Mouse (Mus musculus): ENCODE measurements at regions not wholly inside any gene's neighbourhood (a gene's known extent, or its start where the extent isn't known, plus 50 kb on each side); places are given as distances from the start of the nearest gene placed in this dataset.

DNA sequence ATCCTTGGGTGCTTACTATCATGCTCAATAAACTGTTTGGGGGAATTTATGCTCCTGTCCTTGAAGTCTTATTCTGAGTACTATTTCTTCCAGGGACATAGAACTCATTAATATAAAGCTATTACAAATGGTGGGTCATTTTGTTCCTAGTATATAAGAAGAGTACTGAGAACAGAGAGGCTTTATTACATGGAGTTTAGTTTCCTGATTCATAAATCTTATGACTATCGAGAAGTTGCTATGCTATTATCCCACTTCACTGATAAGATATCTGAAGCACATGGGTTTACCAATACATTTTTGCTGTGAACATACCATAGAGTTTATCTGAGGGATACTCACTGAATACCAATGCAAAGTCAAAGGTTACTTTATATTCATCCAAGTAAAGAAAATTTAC lies 399.5 kb downstream of the Osr1 start:
- Histone ChIP-seq H3K9me3 (no peaks in the 10 kb centered on the region), H3K27me3 (replicated peaks) (no peaks in the 10 kb centered on the region), H3K9ac (no peak overlapping the region), H3K4me3 (replicated peaks) (no peak overlapping the region), H3K4me2 (replicated peaks) (no peak overlapping the region), H3K4me1 (replicated peaks) (no peaks in the 10 kb centered on the region), H3K36me3 (no peaks in the 10 kb centered on the region), H3K27ac (no peak overlapping the region)
- 62% methylated on average over 1 of the region's 1 CpGs for WGBS
- peak; percentile 68 for ATAC-seq

DNA sequence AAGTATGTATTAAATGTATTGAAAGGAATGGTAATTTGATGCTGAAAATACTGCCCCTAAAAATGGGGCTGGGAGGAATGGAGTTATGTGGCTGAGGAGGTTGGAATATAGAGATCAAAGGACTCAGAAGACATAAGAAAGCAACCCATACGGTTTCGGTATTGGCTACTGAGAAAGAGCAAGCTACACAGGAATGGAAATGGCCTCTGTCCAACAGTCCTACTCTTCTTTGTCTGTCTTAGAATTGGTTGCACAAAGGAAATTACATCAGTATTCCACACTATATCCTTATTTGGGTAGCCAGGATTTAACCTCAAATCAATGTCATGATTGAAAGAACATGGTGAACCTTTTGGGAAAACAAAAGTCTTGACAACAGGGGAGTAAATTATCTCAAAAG lies 399.0 kb upstream of the Nt5c1b start:
- H3K4me3 ChIP-seq (replicated peaks): no peak overlapping the region
- no peaks in the 10 kb centered on the region for H3K9me3 ChIP-seq
- WGBS: 88% methylated on average over 2 of the region's 2 CpGs
- no peak overlapping the region for H3K4me2 ChIP-seq (replicated peaks)
- H3K27ac ChIP-seq: no peak overlapping the region
- H3K27me3 ChIP-seq (replicated peaks): no peaks in the 10 kb centered on the region
- ATAC-seq: no peak
- H3K9ac ChIP-seq: no peak overlapping the region
- no peaks in the 10 kb centered on the region for H3K4me1 ChIP-seq (replicated peaks)
- no peaks in the 10 kb centered on the region for H3K36me3 ChIP-seq

DNA sequence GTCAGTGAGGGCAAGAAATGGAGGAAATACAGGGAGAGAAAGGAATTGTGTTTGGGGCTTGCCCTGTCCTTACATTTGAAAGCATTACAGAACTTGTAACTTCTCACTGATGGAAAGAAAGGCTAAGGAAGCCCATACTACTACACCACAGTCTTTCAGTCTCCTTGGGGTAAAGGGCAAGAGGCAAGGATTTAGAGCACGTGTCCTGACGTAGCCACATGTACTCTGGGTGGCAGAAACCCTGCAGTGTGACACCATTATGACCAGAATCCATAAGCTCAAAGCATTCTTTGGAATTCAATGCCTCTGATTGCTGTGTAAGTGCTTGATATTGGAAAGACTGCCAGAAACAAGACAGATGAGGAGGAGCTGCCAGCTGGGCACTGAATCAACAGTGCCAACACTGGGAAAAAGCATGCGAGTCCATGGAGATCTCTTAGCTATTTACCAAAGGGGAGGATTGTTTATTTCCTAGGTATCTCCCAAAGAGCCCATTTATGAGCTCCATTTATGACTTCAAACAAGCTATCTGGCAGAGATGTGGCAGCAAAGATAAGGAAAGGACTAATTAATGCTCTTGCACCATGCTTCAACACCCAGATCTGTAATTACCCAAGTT lies 391.2 kb upstream of the Nt5c1b start:
- no peak overlapping the region for H3K4me3 ChIP-seq (replicated peaks)
- no peak overlapping the region for H3K4me2 ChIP-seq (replicated peaks)
- H3K9ac ChIP-seq: no peak overlapping the region
- H3K27me3 ChIP-seq (replicated peaks): no peaks in the 10 kb centered on the region
- no peaks in the 10 kb centered on the region for H3K36me3 ChIP-seq
- no peak for ATAC-seq
- 0 out of 2 replicates have a peak, but pooled peaks cover 2% of the 10 kb centered on the region for H3K4me1 ChIP-seq (replicated peaks)
- 55% methylated on average over 3 of the region's 3 CpGs for WGBS
- H3K9me3 ChIP-seq: no peaks in the 10 kb centered on the region
- no peak overlapping the region for H3K27ac ChIP-seq

DNA sequence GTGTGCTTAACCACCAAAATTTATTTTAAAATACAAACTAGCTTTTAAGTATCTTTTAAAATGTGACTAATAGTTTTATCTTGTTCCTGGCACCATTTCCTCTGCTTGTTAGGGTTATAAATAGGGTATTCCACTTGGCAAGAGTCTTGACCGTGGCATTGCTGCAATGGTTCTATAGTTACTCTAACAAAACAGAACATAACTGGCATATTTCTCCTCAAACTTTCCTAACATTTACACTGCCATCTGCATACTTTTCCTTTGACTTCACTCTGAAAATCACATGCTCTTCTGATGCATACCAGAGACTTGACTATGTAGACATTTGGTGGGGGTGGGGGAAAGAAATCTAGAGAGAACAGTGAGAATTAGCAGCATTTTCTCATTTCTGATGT lies 390.7 kb upstream of the Nt5c1b start:
- H3K4me2 ChIP-seq (replicated peaks): no peak overlapping the region
- WGBS: 35% methylated on average over 1 of the region's 1 CpGs
- no peak overlapping the region for H3K4me3 ChIP-seq (replicated peaks)
- no peak overlapping the region for H3K9ac ChIP-seq
- no peak; the same call in 1 of the 2 replicates for ATAC-seq
- no peak overlapping the region for H3K27ac ChIP-seq
- H3K9me3 ChIP-seq: no peaks in the 10 kb centered on the region
- H3K4me1 ChIP-seq (replicated peaks): 0 out of 2 replicates have a peak, but pooled peaks cover 2% of the 10 kb centered on the region
- H3K36me3 ChIP-seq: no peaks in the 10 kb centered on the region
- H3K27me3 ChIP-seq (replicated peaks): no peaks in the 10 kb centered on the region

DNA sequence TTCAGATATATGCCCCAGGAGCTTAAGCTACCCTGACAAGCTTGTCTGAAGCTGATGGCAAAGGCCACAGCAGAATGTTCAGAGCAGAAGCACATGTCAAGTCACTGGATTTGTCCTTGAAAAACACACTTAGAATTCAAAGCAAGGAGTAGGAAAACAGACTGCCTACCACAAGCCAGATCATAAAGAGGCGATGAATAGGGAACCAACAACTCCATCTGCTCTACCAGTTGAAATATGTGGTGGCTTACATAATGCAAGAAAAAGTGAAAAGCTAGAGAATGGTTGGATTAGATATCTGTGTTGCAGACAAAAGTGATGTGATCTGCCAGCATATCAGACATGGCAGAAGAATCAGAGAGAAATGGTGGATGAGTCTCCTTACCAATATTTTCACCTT lies 378.5 kb upstream of the Nt5c1b start:
- Histone ChIP-seq H3K4me2 (replicated peaks) (no peak overlapping the region), H3K4me3 (replicated peaks) (no peak overlapping the region), H3K9me3 (no peaks in the 10 kb centered on the region), H3K36me3 (no peaks in the 10 kb centered on the region), H3K4me1 (replicated peaks) (no peaks in the 10 kb centered on the region), H3K9ac (no peak overlapping the region), H3K27ac (no peak overlapping the region), H3K27me3 (replicated peaks) (no peaks in the 10 kb centered on the region)
- whole genome bisulfite sequencing: 95% methylated on average over 1 of the region's 1 CpGs
- no peak for ATAC-seq

DNA sequence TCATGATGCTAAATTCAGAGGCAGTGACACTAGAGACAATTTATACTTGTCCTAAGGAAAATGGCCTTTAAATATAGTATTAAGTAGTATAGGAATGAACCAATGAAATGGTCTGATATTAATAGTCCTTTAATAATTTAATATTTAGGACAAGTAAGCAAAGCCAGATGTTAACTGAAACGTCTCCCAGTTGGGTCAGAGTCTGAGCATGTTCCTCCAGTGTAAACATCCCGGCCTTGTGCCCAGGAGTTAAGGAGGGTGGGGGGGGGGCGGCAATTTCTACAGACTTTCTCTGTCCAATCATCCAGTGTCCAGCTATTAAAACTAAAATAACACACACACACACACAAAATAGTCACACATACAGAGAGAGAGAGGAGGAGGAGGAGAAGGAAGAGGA lies 374.1 kb upstream of the Nt5c1b start:
- H3K4me2 ChIP-seq (replicated peaks): no peak overlapping the region
- no peaks in the 10 kb centered on the region; the same call in 1 of the 2 replicates for H3K4me1 ChIP-seq (replicated peaks)
- H3K9ac ChIP-seq: no peak overlapping the region
- H3K9me3 ChIP-seq: no peaks in the 10 kb centered on the region
- no peak overlapping the region for H3K27ac ChIP-seq
- WGBS: 48% methylated on average over 3 of the region's 3 CpGs
- no peaks in the 10 kb centered on the region for H3K27me3 ChIP-seq (replicated peaks)
- no peak overlapping the region for H3K4me3 ChIP-seq (replicated peaks)
- H3K36me3 ChIP-seq: no peaks in the 10 kb centered on the region
- peak; percentile 56 for ATAC-seq

DNA sequence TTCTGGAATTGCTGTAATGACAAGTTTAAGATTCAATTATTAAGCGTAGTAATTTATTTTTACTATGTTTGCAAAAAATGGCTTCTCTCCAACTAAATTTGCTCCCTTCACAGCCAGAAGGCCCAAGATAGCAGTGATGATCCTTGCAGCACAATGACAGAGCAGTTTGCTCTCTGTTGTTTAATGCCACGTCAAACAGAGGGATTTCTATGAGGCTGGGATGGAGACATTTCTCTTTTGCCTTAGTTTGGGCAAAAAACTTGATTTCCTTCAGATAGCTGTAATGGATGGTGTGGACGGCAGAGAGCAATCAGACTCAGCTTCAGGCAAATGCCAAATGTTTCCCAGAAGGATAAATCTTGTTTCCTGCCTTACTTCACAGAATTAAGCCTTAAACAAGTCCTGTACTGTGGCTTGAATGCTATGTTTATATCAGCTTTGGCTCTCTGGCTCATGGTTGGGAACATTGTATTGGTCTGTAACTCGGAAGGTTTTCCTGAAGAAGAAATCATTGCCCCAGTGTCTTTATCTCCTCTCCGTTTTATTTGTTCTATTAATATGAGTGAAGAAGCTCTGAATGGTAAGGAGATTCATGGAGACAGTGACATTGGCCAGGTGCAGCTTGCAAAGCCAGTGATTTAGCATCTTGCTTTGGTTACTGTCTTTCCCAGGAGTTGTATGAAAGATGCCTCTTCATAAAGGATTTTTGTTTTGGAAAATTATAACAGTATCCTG lies 373.2 kb upstream of the Nt5c1b start:
- WGBS: 33% methylated on average over 5 of the region's 5 CpGs
- Histone ChIP-seq H3K4me2 (replicated peaks) (no peak overlapping the region), H3K4me1 (replicated peaks) (no peaks in the 10 kb centered on the region; the same call in 1 of the 2 replicates), H3K27ac (peak overlapping the region; percentile 49), H3K9ac (no peak overlapping the region), H3K9me3 (no peaks in the 10 kb centered on the region), H3K27me3 (replicated peaks) (no peaks in the 10 kb centered on the region), H3K4me3 (replicated peaks) (no peak overlapping the region), H3K36me3 (no peaks in the 10 kb centered on the region)
- peak; percentile 54 for ATAC-seq

DNA sequence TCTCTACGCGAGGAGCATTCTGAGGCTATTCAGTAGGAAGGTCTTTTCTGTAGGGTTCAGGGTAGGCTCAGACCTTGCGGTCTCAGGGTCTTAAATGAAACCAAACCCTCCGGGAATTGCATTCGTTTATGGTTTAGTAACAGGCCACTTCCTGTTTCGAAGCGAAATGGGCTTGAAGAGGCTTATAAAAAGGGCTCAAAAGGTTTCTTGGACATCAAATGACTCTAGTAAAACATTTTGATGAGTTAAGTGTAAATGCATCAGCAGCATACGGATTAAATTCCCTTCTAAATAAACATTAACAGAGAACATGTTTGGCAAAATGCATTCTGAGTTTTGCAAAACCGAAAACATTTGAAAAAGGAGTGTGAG lies 372.6 kb upstream of the Nt5c1b start:
- H3K27me3 ChIP-seq (replicated peaks): no peaks in the 10 kb centered on the region
- H3K4me2 ChIP-seq (replicated peaks): no peak overlapping the region
- H3K36me3 ChIP-seq: no peaks in the 10 kb centered on the region
- no peaks in the 10 kb centered on the region for H3K9me3 ChIP-seq
- H3K27ac ChIP-seq: peak overlapping the region; percentile 49
- no peak overlapping the region for H3K4me3 ChIP-seq (replicated peaks)
- H3K4me1 ChIP-seq (replicated peaks): no peaks in the 10 kb centered on the region; the same call in 1 of the 2 replicates
- peak; percentile 48 for ATAC-seq
- H3K9ac ChIP-seq: no peak overlapping the region
- WGBS: 30% methylated on average over 9 of the region's 9 CpGs

DNA sequence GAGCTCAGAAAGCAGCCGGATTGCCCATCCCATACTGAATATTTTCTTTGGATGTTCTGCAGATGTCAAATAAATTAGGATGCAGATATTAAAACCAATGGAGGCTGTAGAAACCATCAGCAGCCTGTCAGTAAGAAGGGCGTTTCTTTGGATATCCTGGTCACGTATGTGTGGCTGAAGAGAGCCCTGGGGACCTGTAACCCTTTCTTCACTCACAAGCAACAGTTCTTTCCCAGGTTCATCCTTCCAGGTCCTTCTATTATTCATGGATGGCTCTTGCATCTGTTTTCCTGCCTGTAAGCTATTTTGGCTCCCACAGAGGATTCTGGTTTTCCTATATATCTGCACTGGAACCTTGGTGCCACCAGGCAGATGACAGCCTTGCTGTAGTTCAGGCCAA lies 372.2 kb upstream of the Nt5c1b start:
- no peak for ATAC-seq
- Histone ChIP-seq H3K27ac (peak overlapping the region; percentile 68), H3K4me2 (replicated peaks) (no peak overlapping the region), H3K27me3 (replicated peaks) (no peaks in the 10 kb centered on the region), H3K9me3 (no peaks in the 10 kb centered on the region), H3K4me3 (replicated peaks) (no peak overlapping the region), H3K9ac (no peak overlapping the region), H3K4me1 (replicated peaks) (no peaks in the 10 kb centered on the region; the same call in 1 of the 2 replicates), H3K36me3 (no peaks in the 10 kb centered on the region)
- 41% methylated on average over 3 of the region's 3 CpGs for whole genome bisulfite sequencing

DNA sequence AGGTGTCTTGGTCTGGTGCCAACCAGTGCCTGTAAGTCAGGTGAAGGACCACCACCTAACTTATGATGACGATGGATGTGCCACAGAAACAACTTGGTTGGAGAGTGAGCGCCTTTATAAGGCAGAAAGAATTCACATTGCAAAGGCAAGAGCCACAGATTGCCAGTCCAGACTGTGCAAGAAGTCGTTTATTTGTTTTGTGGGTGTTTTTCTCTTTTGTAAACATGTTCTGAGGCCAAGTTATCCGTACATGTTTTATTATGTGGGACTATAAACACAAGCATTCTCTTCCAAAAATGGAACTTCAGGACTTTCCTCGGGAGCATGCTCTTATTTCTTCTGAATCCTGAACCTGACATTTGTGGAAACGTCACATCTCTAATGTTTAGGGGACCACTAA lies 369.8 kb upstream of the Nt5c1b start:
- Histone ChIP-seq H3K4me3 (replicated peaks) (no peak overlapping the region), H3K9ac (no peak overlapping the region), H3K4me2 (replicated peaks) (no peak overlapping the region), H3K4me1 (replicated peaks) (no peaks in the 10 kb centered on the region; the same call in 1 of the 2 replicates), H3K27ac (no peak overlapping the region), H3K9me3 (no peaks in the 10 kb centered on the region), H3K36me3 (no peaks in the 10 kb centered on the region), H3K27me3 (replicated peaks) (no peaks in the 10 kb centered on the region)
- 57% methylated on average over 6 of the region's 6 CpGs for WGBS
- ATAC-seq: no peak

DNA sequence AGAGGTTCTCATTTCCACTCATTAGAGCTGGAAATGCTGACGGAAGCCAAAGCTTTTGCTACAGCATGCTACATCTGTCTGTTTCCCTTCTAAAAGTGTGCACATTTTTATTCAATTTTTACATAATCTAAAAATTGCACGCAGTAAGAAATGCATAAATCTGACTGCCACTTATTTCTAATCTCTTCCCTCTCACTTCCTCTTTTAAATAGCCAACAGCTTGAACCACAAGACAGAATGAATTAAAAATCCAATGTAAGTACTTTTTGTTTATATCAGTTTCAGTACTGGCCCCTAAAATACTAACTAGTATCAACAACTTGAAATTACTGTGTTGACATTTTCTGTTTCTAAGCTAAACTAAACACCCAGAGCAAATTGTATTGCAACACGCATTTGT lies 361.3 kb upstream of the Nt5c1b start:
- no peaks in the 10 kb centered on the region for H3K9me3 ChIP-seq
- H3K4me3 ChIP-seq (replicated peaks): no peak overlapping the region
- no peaks in the 10 kb centered on the region for H3K27me3 ChIP-seq (replicated peaks)
- 40% methylated on average over 3 of the region's 3 CpGs for WGBS
- H3K36me3 ChIP-seq: no peaks in the 10 kb centered on the region
- no peak overlapping the region for H3K27ac ChIP-seq
- no peak for ATAC-seq
- no peak overlapping the region for H3K4me2 ChIP-seq (replicated peaks)
- H3K4me1 ChIP-seq (replicated peaks): no peaks in the 10 kb centered on the region
- no peak overlapping the region for H3K9ac ChIP-seq

DNA sequence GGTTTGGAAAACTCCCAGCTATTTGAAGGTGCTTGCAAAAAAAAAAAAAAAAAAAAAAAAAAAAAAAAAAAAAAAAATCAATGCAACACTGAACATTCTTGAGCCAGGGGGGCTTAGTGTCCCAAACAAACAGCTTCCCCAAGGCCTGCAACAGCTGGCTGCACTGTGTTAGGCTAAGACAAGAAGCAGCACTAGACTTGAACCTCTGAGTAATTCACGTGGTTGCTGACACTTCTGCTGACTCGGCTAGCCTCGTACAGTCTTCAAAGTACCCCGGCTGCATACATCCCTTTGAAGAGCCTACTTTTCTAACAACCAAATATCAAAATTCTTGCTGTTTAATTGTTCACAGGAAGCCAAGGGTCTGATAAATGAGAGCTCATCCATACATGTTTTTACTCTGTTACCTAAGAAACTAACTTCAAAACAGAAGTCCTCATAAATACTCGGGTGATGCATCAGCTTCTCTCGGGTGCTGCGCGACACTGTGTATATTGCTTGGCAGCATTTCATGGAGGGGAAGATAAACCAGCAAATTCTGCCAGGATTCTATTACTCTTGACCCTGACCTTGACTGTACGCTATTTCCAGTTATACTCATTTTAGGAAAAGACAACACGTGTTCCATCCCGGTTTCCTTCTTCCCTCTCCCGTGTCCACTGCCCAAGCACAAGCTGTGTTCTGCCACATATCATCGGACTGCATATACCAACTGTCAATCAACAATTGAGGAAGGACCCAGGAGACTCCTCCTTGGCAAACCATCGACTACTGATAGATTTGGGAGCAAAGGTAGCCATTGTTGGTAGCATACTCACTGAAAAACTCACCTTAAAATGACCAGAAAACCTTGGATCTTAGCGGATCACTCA lies 352.8 kb upstream of the Nt5c1b start:
- H3K4me2 ChIP-seq (replicated peaks): no peak overlapping the region

More for the DNA sequence above, 352.8 kb upstream of the Nt5c1b start:
- H3K4me1 ChIP-seq (replicated peaks): 0 out of 2 replicates have a peak, but pooled peaks cover 2% of the 10 kb centered on the region
- no peaks in the 10 kb centered on the region for H3K27me3 ChIP-seq (replicated peaks)
- H3K9me3 ChIP-seq: no peaks in the 10 kb centered on the region
- H3K36me3 ChIP-seq: no peaks in the 10 kb centered on the region
- WGBS: 43% methylated on average over 15 of the region's 15 CpGs
- 0 out of 2 replicates have a peak overlapping the region, but pooled peaks have one; percentile 1 for H3K27ac ChIP-seq
- ATAC-seq: peak; percentile 77
- H3K9ac ChIP-seq: no peak overlapping the region
- H3K4me3 ChIP-seq (replicated peaks): no peak overlapping the region

All from intestine, embryonic 15.5 days (tissue).